Mouse (Mus musculus): ENCODE results near the gene Zfp213. TPM values are rescaled to one million over a fixed set of nuclear protein-coding genes. Genes with fewer than 3 reads are reported as not detected.

The Zfp213 gene
- polyA plus RNA-seq, 1 experiment from 2014 or later, result 17.7 TPM

DNA sequence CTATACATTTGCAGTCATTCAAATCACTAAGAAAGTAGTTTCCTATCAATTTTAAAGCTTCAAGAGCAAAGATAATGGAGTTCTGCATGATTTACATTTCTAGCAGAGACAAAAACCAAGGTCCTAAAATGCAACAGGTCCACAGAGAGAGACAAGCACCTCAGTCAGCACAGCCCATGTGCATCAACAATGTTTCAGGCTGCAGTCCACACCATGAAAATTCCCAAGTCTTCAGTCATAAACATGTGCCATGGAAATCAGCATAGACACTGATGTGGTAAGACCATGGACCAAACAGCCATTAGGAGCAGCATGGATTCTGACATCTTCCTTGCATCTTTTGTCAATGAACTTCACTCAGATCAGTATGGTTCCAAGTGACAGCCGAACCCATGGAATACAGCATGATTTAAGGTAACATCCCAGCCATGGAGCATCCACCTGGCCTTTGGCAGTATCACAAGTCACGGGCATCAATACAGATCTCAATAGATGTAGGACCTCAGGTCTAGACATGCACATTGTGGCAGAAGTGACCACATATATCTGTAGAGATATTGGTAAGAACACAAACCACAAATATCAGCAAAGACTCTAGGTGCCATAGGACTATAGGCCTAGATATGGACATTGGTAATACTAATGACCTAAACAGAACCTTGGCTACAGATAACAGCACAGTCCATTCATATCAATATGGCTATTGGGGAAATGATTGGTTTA lies 45.2 kb downstream of the Zfp213 start:
- Histone ChIP-seq H3K9ac (ENCODE audit: low read depth, low read length) (no peak overlapping the region), H3K36me3 (ENCODE audit: control insufficient read depth, insufficient read depth, low read length) (no peaks in the 10 kb centered on the region), H3K27ac (replicated peaks; ENCODE audit: low read depth, low read length) (no peak overlapping the region), H3K4me1 (ENCODE audit: control insufficient read depth, insufficient read depth, low read length) (no peaks in the 10 kb centered on the region), H3K4me2 (ENCODE audit: low read depth, low read length) (no peak overlapping the region), H3K9me3 (ENCODE audit: control insufficient read depth, low read length) (no peaks in the 10 kb centered on the region), H3K27me3 (replicated peaks; ENCODE audit: control insufficient read depth, insufficient read depth, low read length) (no peaks in the 10 kb centered on the region), H3K4me3 (ENCODE audit: low read depth, low read length) (no peak overlapping the region)
- 0 out of 2 replicates have a peak, but pooled peaks have one; percentile 26 for ATAC-seq (ENCODE audit: low read depth)
- 66% methylated on average over 2 of the region's 2 CpGs for WGBS
- DNase-seq (ENCODE audit: low spot score), result no peak

Other genes with a start within 250 kb of the Zfp213 start
- gene Vmn2r115, start 220.5 kb downstream of the Zfp213 start, polyA plus RNA-seq (2014; fragmentation: Nextera tagmentation; extraction: Ambion mirVana), result not detected in 2 replicates
- not detected in 2 replicates for gene Vmn2r116, start 179.6 kb downstream of the Zfp213 start, polyA plus RNA-seq (2014; fragmentation: Nextera tagmentation; extraction: Ambion mirVana)
- gene Vmn2r117, start 84.5 kb downstream of the Zfp213 start, polyA plus RNA-seq (2014; fragmentation: Nextera tagmentation; extraction: Ambion mirVana), result not detected in 2 replicates
- 11.6 and 11.7 TPM in 2 replicates for gene Zfp13, start 35.2 kb upstream of the Zfp213 start, polyA plus RNA-seq (2014; fragmentation: Nextera tagmentation; extraction: Ambion mirVana)
- 0.14 TPM in 1 of 2 replicates, not detected in the other for gene Zscan10, start 36.6 kb upstream of the Zfp213 start, polyA plus RNA-seq (2014; fragmentation: Nextera tagmentation; extraction: Ambion mirVana)
- 0.90 and 1.4 TPM in 2 replicates for gene Mmp25, start 81.0 kb upstream of the Zfp213 start, polyA plus RNA-seq (2014; fragmentation: Nextera tagmentation; extraction: Ambion mirVana)
- gene Bicdl2, start 96.3 kb upstream of the Zfp213 start, polyA plus RNA-seq (2014; fragmentation: Nextera tagmentation; extraction: Ambion mirVana), result 3.1 and 3.9 TPM in 2 replicates
- gene Hcfc1r1, start 109.4 kb upstream of the Zfp213 start, polyA plus RNA-seq (2014; fragmentation: Nextera tagmentation; extraction: Ambion mirVana), result 94.8 and 107 TPM in 2 replicates
- 35.1 and 38.1 TPM in 2 replicates for gene Thoc6, start 109.6 kb upstream of the Zfp213 start, polyA plus RNA-seq (2014; fragmentation: Nextera tagmentation; extraction: Ambion mirVana)
- 23.3 and 30.7 TPM in 2 replicates for gene Tnfrsf12a, start 113.2 kb upstream of the Zfp213 start, polyA plus RNA-seq (2014; fragmentation: Nextera tagmentation; extraction: Ambion mirVana)
- gene Cldn6, start 115.0 kb upstream of the Zfp213 start, polyA plus RNA-seq (2014; fragmentation: Nextera tagmentation; extraction: Ambion mirVana), result 17.0 and 22.6 TPM in 2 replicates
- 14.6 and 17.9 TPM in 2 replicates for gene Cldn9, start 119.8 kb upstream of the Zfp213 start, polyA plus RNA-seq (2014; fragmentation: Nextera tagmentation; extraction: Ambion mirVana)
- 1.6 and 2.8 TPM in 2 replicates for gene 1520401A03Rik, start 158.5 kb upstream of the Zfp213 start, polyA plus RNA-seq (2014; fragmentation: Nextera tagmentation; extraction: Ambion mirVana)
- gene Pkmyt1, start 162.1 kb upstream of the Zfp213 start, polyA plus RNA-seq (2014; fragmentation: Nextera tagmentation; extraction: Ambion mirVana), result 39.6 and 40.3 TPM in 2 replicates
- 20.9 and 22.9 TPM in 2 replicates for gene Paqr4, start 176.6 kb upstream of the Zfp213 start, polyA plus RNA-seq (2014; fragmentation: Nextera tagmentation; extraction: Ambion mirVana)
- 12.9 and 21.2 TPM in 2 replicates for gene Kremen2, start 181.6 kb upstream of the Zfp213 start, polyA plus RNA-seq (2014; fragmentation: Nextera tagmentation; extraction: Ambion mirVana)
- gene Flywch1, start 207.4 kb upstream of the Zfp213 start, polyA plus RNA-seq (2014; fragmentation: Nextera tagmentation; extraction: Ambion mirVana), result 62.9 and 74.7 TPM in 2 replicates
- 27.0 and 33.9 TPM in 2 replicates for gene Flywch2, start 221.8 kb upstream of the Zfp213 start, polyA plus RNA-seq (2014; fragmentation: Nextera tagmentation; extraction: Ambion mirVana)
- gene Srrm2, start 226.3 kb upstream of the Zfp213 start, polyA plus RNA-seq (2014; fragmentation: Nextera tagmentation; extraction: Ambion mirVana), result 320 and 345 TPM in 2 replicates

Data from embryonic facial prominence, embryonic 14.5 days (tissue).